8 mouse cellular contexts compared by ENCODE assay signal in genomic region chr14:118042963-118043362, GRCm38 (mm10). TPM values are rescaled to one million over a fixed set of nuclear protein-coding genes. Genes with fewer than 3 reads are reported as not detected.
DNase-seq lines count a peak whose midpoint lies in the region; ATAC-seq and TF ChIP-seq lines count a peak whose summit lies in the region.

No protein-coding gene starts in this region.

- H3K4me1 ChIP-seq in liver, embryonic 14.5 days (replicated peaks; ENCODE audit: control insufficient read depth in 2 of 2, insufficient read depth in 2 of 2, low read length in 1 of 2): no peaks in the 10 kb centered on the region
- no peaks in the 10 kb centered on the region for H3K4me1 ChIP-seq in liver, embryonic 12.5 days
- H3K4me1 ChIP-seq in embryonic facial prominence, embryonic 14.5 days (ENCODE audit: control insufficient read depth, insufficient read depth, low read length): 0 out of 2 replicates have a peak, but pooled peaks cover 3% of the 10 kb centered on the region
- no peaks in the 10 kb centered on the region for H3K4me1 ChIP-seq in kidney, embryonic 14.5 days (ENCODE audit: control insufficient read depth, insufficient read depth, low read length)
- no peaks in the 10 kb centered on the region for H3K4me1 ChIP-seq in stomach, postnatal 0 days (replicated peaks; ENCODE audit: control insufficient read depth, insufficient read depth)

- TF ChIP-seq EP300 in liver, embryonic 14.5 days (IDR thresholded peaks at IDR 0.05; ENCODE audit: low read depth): no peak
- no peak for TF ChIP-seq EP300 in stomach, postnatal 0 days (optimal IDR thresholded peaks at IDR 0.05)

- H3K36me3 ChIP-seq in liver, embryonic 14.5 days (replicated peaks; ENCODE audit: control insufficient read depth, insufficient read depth, low read depth): no peaks in the 10 kb centered on the region
- H3K36me3 ChIP-seq in liver, embryonic 12.5 days: no peaks in the 10 kb centered on the region
- no peaks in the 10 kb centered on the region for H3K36me3 ChIP-seq in embryonic facial prominence, embryonic 14.5 days (ENCODE audit: control insufficient read depth, insufficient read depth, low read length)
- H3K36me3 ChIP-seq in kidney, embryonic 14.5 days (ENCODE audit: control insufficient read depth, insufficient read depth, low read length): no peaks in the 10 kb centered on the region
- H3K36me3 ChIP-seq in stomach, postnatal 0 days (ENCODE audit: control insufficient read depth, insufficient read depth, low read length): no peaks in the 10 kb centered on the region

- no peak overlapping the region for H3K27ac ChIP-seq in liver, embryonic 14.5 days
- no peak overlapping the region for H3K27ac ChIP-seq in liver, embryonic 12.5 days
- H3K27ac ChIP-seq in embryonic facial prominence, embryonic 14.5 days (replicated peaks; ENCODE audit: low read depth, low read length): no peak overlapping the region
- no peak overlapping the region for H3K27ac ChIP-seq in kidney, embryonic 14.5 days (ENCODE audit: low read depth, low read length)
- no peak overlapping the region for H3K27ac ChIP-seq in stomach, postnatal 0 days (replicated peaks)

- WGBS in liver, embryonic 14.5 days (ENCODE audit: insufficient replicate concordance): 75% methylated on average over 17 of the region's 17 CpGs
- 83% methylated on average over 17 of the region's 17 CpGs for WGBS in liver, embryonic 12.5 days (ENCODE audit: insufficient replicate concordance)
- WGBS in embryonic facial prominence, embryonic 14.5 days: 77% methylated on average over 17 of the region's 17 CpGs
- WGBS in kidney, embryonic 14.5 days: 82% methylated on average over 17 of the region's 17 CpGs
- WGBS in stomach, postnatal 0 days: 90% methylated on average over 17 of the region's 17 CpGs

- ATAC-seq in liver, embryonic 14.5 days (ENCODE audit: insufficient read depth): no peak
- ATAC-seq in liver, embryonic 12.5 days: no peak
- no peak for ATAC-seq in embryonic facial prominence, embryonic 14.5 days (ENCODE audit: low read depth)
- ATAC-seq in kidney, embryonic 14.5 days (ENCODE audit: low FRiP score, low TSS enrichment): 0 out of 2 replicates have a peak, but pooled peaks have one; percentile 28
- ATAC-seq in stomach, postnatal 0 days (ENCODE audit: low FRiP score, low TSS enrichment): peak; percentile 59; the same call in 1 of the 2 replicates
- no peak for ATAC-seq in inflammation-experienced regulatory T-cells, adult 6 months

- H3K4me3 ChIP-seq in liver, embryonic 14.5 days (ENCODE audit: insufficient read depth in 1 of 2, low read depth in 2 of 2, low read length in 2 of 2): no peak overlapping the region
- H3K4me3 ChIP-seq in liver, embryonic 12.5 days: no peak overlapping the region
- no peak overlapping the region for H3K4me3 ChIP-seq in embryonic facial prominence, embryonic 14.5 days (ENCODE audit: low read depth, low read length)
- H3K4me3 ChIP-seq in kidney, embryonic 14.5 days (ENCODE audit: low read length): no peak overlapping the region
- H3K4me3 ChIP-seq in stomach, postnatal 0 days (ENCODE audit: low read depth, low read length): no peak overlapping the region

- H3K4me2 ChIP-seq in liver, embryonic 14.5 days (ENCODE audit: low read depth): no peak overlapping the region
- no peak overlapping the region for H3K4me2 ChIP-seq in liver, embryonic 12.5 days
- peak overlapping the region; percentile 9; the same call in 1 of the 2 replicates for H3K4me2 ChIP-seq in embryonic facial prominence, embryonic 14.5 days (ENCODE audit: low read depth, low read length)
- H3K4me2 ChIP-seq in kidney, embryonic 14.5 days (replicated peaks; ENCODE audit: low read depth, low read length): no peak overlapping the region
- no peak overlapping the region for H3K4me2 ChIP-seq in stomach, postnatal 0 days (replicated peaks; ENCODE audit: low read depth)

- no peaks in the 10 kb centered on the region for H3K9me3 ChIP-seq in liver, embryonic 14.5 days (ENCODE audit: control insufficient read depth, low read length)
- H3K9me3 ChIP-seq in liver, embryonic 12.5 days (replicated peaks): no peaks in the 10 kb centered on the region
- no peaks in the 10 kb centered on the region for H3K9me3 ChIP-seq in embryonic facial prominence, embryonic 14.5 days (ENCODE audit: control insufficient read depth, low read length)
- H3K9me3 ChIP-seq in kidney, embryonic 14.5 days (ENCODE audit: control insufficient read depth, low read length): no peaks in the 10 kb centered on the region
- H3K9me3 ChIP-seq in stomach, postnatal 0 days (ENCODE audit: control insufficient read depth, low read length): no peaks in the 10 kb centered on the region

- no peaks in the 10 kb centered on the region for H3K27me3 ChIP-seq in liver, embryonic 14.5 days (ENCODE audit: control insufficient read depth, insufficient read depth, low read length)
- no peaks in the 10 kb centered on the region; the same call in 1 of the 2 replicates for H3K27me3 ChIP-seq in liver, embryonic 12.5 days (replicated peaks)
- H3K27me3 ChIP-seq in embryonic facial prominence, embryonic 14.5 days (replicated peaks; ENCODE audit: control insufficient read depth, insufficient read depth, low read length): no peaks in the 10 kb centered on the region
- H3K27me3 ChIP-seq in kidney, embryonic 14.5 days (ENCODE audit: control insufficient read depth, insufficient read depth, low read length): no peaks in the 10 kb centered on the region
- H3K27me3 ChIP-seq in stomach, postnatal 0 days (ENCODE audit: control insufficient read depth, insufficient read depth, low read length): no peaks in the 10 kb centered on the region

- peak; percentile 61 to 63 for DNase-seq in cerebellum, postnatal 14 days
- DNase-seq in cerebellum, adult 9-10 months: no peak
- no peak for DNase-seq in liver, embryonic 14.5 days (ENCODE audit: low read depth in 3 of 3, low spot score in 3 of 3)
- peak; percentile 11 for DNase-seq in embryonic facial prominence, embryonic 14.5 days (ENCODE audit: low spot score)
- no peak for DNase-seq in stomach, postnatal 0 days (ENCODE audit: low spot score)

- no peak overlapping the region for H3K9ac ChIP-seq in liver, embryonic 14.5 days (replicated peaks)
- no peak overlapping the region for H3K9ac ChIP-seq in liver, embryonic 12.5 days
- H3K9ac ChIP-seq in embryonic facial prominence, embryonic 14.5 days (ENCODE audit: low read depth, low read length): no peak overlapping the region
- no peak overlapping the region for H3K9ac ChIP-seq in kidney, embryonic 14.5 days (ENCODE audit: low read depth, low read length)
- H3K9ac ChIP-seq in stomach, postnatal 0 days (ENCODE audit: low read length): no peak overlapping the region

- TF ChIP-seq CTCF in liver, embryonic 14.5 days (IDR thresholded peaks at IDR 0.05; ENCODE audit: low read depth): 0 out of 2 replicates have a peak, but pooled peaks have one; percentile 25
- peak; percentile 50 for TF ChIP-seq CTCF in stomach, postnatal 0 days (IDR thresholded peaks at IDR 0.05; ENCODE audit: low read depth)

RNA-seq across cellular contexts. Expression of gene Dct, which starts 9.1 kb away (rescaled TPM):
- 0.03 and 0.04 TPM in 2 replicates for polyA plus RNA-seq in liver, embryonic 14.5 days (2012; rRNA removed)
- 0.11 and 0.33 TPM in 2 replicates for polyA plus RNA-seq in liver, embryonic 14.5 days (2014; fragmentation: Nextera tagmentation; extraction: Ambion mirVana)
- 0.45 and 0.67 TPM in 2 replicates for polyA plus RNA-seq in liver, embryonic 12.5 days (2016; fragmentation: Nextera tagmentation; extraction: Ambion mirVana)
- polyA plus RNA-seq in embryonic facial prominence, embryonic 14.5 days (2014; fragmentation: Nextera tagmentation; extraction: Ambion mirVana): 9.1 and 10.9 TPM in 2 replicates
- polyA plus RNA-seq in kidney, embryonic 14.5 days (2014; fragmentation: Nextera tagmentation; extraction: Ambion mirVana): 1.4 and 1.8 TPM in 2 replicates
- polyA plus RNA-seq in stomach, postnatal 0 days (2015; fragmentation: Nextera tagmentation; extraction: Ambion mirVana): 0.27 and 0.41 TPM in 2 replicates
- polyA plus RNA-seq in inflammation-experienced regulatory T-cells, adult 6 months (2017; shearing (Covaris generic)): under 1 TPM in 2 of 3 experiments, not detected in 1; 0.28 to 0.38 TPM

Comparison
In these comparisons a context has a peak if more than half of its experiments do, and no peak if none do; other contexts are left out.
1. DNase-seq: peak in cerebellum, postnatal 14 days (2 of 2) and embryonic facial prominence, embryonic 14.5 days (single experiment); none in cerebellum, adult 9-10 months (single experiment), liver, embryonic 14.5 days (0 of 3) and stomach, postnatal 0 days (single experiment).
2. ATAC-seq: peak in kidney, embryonic 14.5 days (single experiment) and stomach, postnatal 0 days (single experiment); none in liver, embryonic 14.5 days (single experiment), liver, embryonic 12.5 days (single experiment), embryonic facial prominence, embryonic 14.5 days (single experiment) and inflammation-experienced regulatory T-cells, adult 6 months (single experiment).